Mouse (Mus musculus) cortical plate, adult 2 months (tissue): ENCODE results near the gene Olfr68.

Experiments
- CTCF ChIP-seq: fragments of 200-500 bp; IDR thresholded peaks from 2 replicates; pipeline ENCODE4 v1.5.1; 2011; ENCODE audit warnings: mild to moderate bottlenecking, control low read depth, low read length; ENCODE audit not compliant: insufficient read depth; ENCODE audit errors: extremely low read depth
- POLR2A ChIP-seq: fragments of 200-500 bp; IDR thresholded peaks from 2 replicates; pipeline ENCODE4 v1.6.1; 2011; ENCODE audit warnings: mild to moderate bottlenecking, low read length, control low read depth; ENCODE audit not compliant: insufficient read depth; ENCODE audit errors: extremely low read depth

DNA sequence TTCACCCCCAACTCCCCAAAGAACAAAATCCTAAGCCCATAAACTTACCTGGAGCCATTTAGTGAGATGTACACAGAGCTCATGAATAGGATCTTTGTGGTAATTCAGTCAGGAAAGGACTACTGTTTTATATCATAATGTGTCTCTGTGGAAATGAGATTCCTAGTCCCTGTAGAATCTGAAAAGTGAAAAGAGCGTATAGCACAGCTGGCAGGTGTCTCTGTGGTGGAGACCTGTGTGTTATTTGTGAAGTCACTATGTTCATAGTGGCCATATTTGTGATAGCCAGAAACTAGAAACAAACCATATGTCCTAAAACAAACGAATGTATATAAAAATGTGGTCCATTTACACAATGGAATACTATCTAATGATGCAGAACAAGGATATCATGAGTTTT, 8.0 kb downstream of the Olfr68 start, which contains the start of gene Olfr69:
- TF ChIP-seq POLR2A (no peak), CTCF (no peak)
